Mouse (Mus musculus): ENCODE measurements around the gene Mapk11. TPM values are rescaled to one million over a fixed set of nuclear protein-coding genes. Genes with fewer than 3 reads are reported as not detected.

Gene Mapk11
- polyA plus RNA-seq, 1 experiment = 7.9 TPM

DNA sequence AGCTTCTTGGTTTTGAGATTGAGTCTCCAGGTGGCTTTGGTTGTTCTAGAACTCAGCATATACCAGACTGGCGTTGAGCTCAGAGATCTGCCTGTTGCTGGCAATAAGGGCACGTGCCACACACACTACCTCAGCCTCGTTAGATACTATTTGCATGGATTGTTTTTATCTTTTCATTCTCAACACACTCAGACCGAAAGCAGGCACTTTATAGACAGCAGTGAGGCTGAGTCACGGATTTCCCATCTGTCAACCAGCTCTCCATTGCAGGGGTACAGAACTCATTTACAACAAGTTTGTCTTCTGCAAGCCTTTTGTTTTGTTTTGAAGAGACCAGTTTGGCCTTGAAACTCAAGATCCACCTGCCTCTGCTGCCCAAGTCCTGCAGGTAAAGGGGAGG, 52.0 kb downstream of the Mapk11 start:
- DNase-seq = no peak
- WGBS = 91% methylated on average over 5 of the region's 5 CpGs

More for the DNA sequence above, 52.0 kb downstream of the Mapk11 start:
- no peaks in the 10 kb centered on the region for H3K27me3 ChIP-seq (replicated peaks; ENCODE audit: control insufficient read depth, insufficient read depth, low read length)
- no peaks in the 10 kb centered on the region for H3K4me1 ChIP-seq (ENCODE audit: control insufficient read depth, insufficient read depth, low read length)
- TF ChIP-seq POLR2A (IDR thresholded peaks at IDR 0.05; ENCODE audit: low read depth, low read length) (no peak), CTCF (conservative IDR thresholded peaks at IDR 0.05; ENCODE audit: insufficient read depth, insufficient read length, low read depth, low read length) (no peak)
- peaks cover 4% of the 10 kb centered on the region; the same call in 1 of the 2 replicates for H3K36me3 ChIP-seq (ENCODE audit: control insufficient read depth, insufficient read depth, low read length)
- no peak overlapping the region for H3K4me3 ChIP-seq (ENCODE audit: insufficient read depth, low read depth, low read length)
- H3K27ac ChIP-seq (ENCODE audit: insufficient read depth, low read depth, low read length) = no peak overlapping the region

Other genes with a start within 250 kb of the Mapk11 start
- gene Ttll8, start 195.2 kb downstream of the Mapk11 start, polyA plus RNA-seq (2012; rRNA removed) = 0.03 TPM in 2 replicates
- not detected in 2 replicates for gene Mlc1, start 170.6 kb downstream of the Mapk11 start, polyA plus RNA-seq (2012; rRNA removed)
- 0.06 TPM in 1 of 2 replicates, not detected in the other for gene Mov10l1, start 166.7 kb downstream of the Mapk11 start, polyA plus RNA-seq (2012; rRNA removed)
- gene Panx2, start 89.9 kb downstream of the Mapk11 start, polyA plus RNA-seq (2012; rRNA removed) = 0.08 and 0.19 TPM in 2 replicates
- 47.2 and 51.0 TPM in 2 replicates for gene Trabd, start 74.5 kb downstream of the Mapk11 start, polyA plus RNA-seq (2012; rRNA removed)
- gene Selenoo, start 60.5 kb downstream of the Mapk11 start, polyA plus RNA-seq (2012; rRNA removed) = 55.9 and 68.7 TPM in 2 replicates
- 17.2 and 24.4 TPM in 2 replicates for gene Tubgcp6, start 26.5 kb downstream of the Mapk11 start, polyA plus RNA-seq (2012; rRNA removed)
- 26.5 and 27.7 TPM in 2 replicates for gene Hdac10, start 20.9 kb downstream of the Mapk11 start, polyA plus RNA-seq (2012; rRNA removed)
- gene Mapk12, start 8.9 kb downstream of the Mapk11 start, polyA plus RNA-seq (2012; rRNA removed) = 12.7 and 13.9 TPM in 2 replicates
- gene Plxnb2, start 31.2 kb upstream of the Mapk11 start, polyA plus RNA-seq (2012; rRNA removed) = 288 and 297 TPM in 2 replicates
- gene Dennd6b, start 46.9 kb upstream of the Mapk11 start, polyA plus RNA-seq (2012; rRNA removed) = 11.2 and 15.0 TPM in 2 replicates
- gene Ppp6r2, start 61.9 kb upstream of the Mapk11 start, polyA plus RNA-seq (2012; rRNA removed) = 85.0 and 148 TPM in 2 replicates
- 174 and 184 TPM in 2 replicates for gene Sbf1, start 165.7 kb upstream of the Mapk11 start, polyA plus RNA-seq (2012; rRNA removed)
- gene Adm2, start 173.1 kb upstream of the Mapk11 start, polyA plus RNA-seq (2012; rRNA removed) = 12.1 and 13.4 TPM in 2 replicates
- gene Miox, start 184.8 kb upstream of the Mapk11 start, polyA plus RNA-seq (2012; rRNA removed) = 7,787 and 8,230 TPM in 2 replicates
- gene Lmf2, start 206.0 kb upstream of the Mapk11 start, polyA plus RNA-seq (2012; rRNA removed) = 40.2 and 43.7 TPM in 2 replicates
- 111 and 124 TPM in 2 replicates for gene Ncaph2, start 206.1 kb upstream of the Mapk11 start, polyA plus RNA-seq (2012; rRNA removed)
- 59.5 and 65.3 TPM in 2 replicates for gene Sco2, start 224.2 kb upstream of the Mapk11 start, polyA plus RNA-seq (2012; rRNA removed)
- gene Tymp, start 227.4 kb upstream of the Mapk11 start, polyA plus RNA-seq (2012; rRNA removed) = 1.8 and 3.1 TPM in 2 replicates
- 1.6 and 2.2 TPM in 2 replicates for gene Odf3b, start 229.7 kb upstream of the Mapk11 start, polyA plus RNA-seq (2012; rRNA removed)
- not detected in 2 replicates for gene Klhdc7b, start 235.3 kb upstream of the Mapk11 start, polyA plus RNA-seq (2012; rRNA removed)

Measured in kidney, adult 2 months (tissue).